Mouse (Mus musculus): ENCODE results near the gene Cdk20. TPM values are rescaled to one million over a fixed set of nuclear protein-coding genes. Genes with fewer than 3 reads are reported as not detected.
"Not testable (repeated sequence)": the region's sequence is repeated elsewhere in the genome, so short reads cannot be mapped to it uniquely, and the experiment has no call there.

The Cdk20 gene
- total and polyA plus RNA-seq, 2 experiments from 2014 or later, result 26.4 to 38.5 TPM

DNA sequence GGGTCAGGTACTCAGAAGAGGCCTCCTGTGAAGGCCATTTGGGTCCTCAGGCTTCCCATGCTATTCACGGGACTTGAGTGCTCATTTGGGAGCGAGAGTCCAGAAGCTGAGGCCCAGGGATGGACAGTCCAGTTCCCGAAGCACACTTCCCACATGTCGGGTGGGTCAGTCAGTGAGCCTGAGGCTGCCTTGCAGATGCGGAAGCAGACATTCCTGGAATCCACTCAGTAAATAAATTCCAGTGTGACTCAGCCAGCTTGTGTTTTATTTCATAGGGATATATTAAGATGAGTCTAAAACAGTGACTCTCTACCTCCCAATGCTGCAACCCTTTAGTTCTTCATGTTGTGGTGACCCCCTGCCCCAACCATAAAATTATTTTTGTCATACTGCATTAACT, 7.4 kb downstream of the Cdk20 start:
- H3K27me3 ChIP-seq (ENCODE audit: insufficient read depth, low read length), result no peaks in the 10 kb centered on the region
- H3K27ac ChIP-seq (ENCODE audit: low read depth, low read length), result no peak overlapping the region
- H3K9ac ChIP-seq, result no peak overlapping the region
- H3K4me3 ChIP-seq (ENCODE audit: low read depth, low read length), result no peak overlapping the region
- TF ChIP-seq CTCF (IDR thresholded peaks at IDR 0.05; ENCODE audit: low read depth), result no peak
- 81% methylated on average over 5 of the region's 5 CpGs for WGBS
- H3K4me1 ChIP-seq (ENCODE audit: insufficient read depth), result no peaks in the 10 kb centered on the region
- H3K4me2 ChIP-seq (ENCODE audit: low read depth), result no peak overlapping the region
- no peaks in the 10 kb centered on the region for H3K9me3 ChIP-seq (ENCODE audit: low read length)
- ATAC-seq (no peak), DNase-seq (no peak)
- H3K36me3 ChIP-seq (ENCODE audit: insufficient read depth), result peaks cover 17% of the 10 kb centered on the region

DNA sequence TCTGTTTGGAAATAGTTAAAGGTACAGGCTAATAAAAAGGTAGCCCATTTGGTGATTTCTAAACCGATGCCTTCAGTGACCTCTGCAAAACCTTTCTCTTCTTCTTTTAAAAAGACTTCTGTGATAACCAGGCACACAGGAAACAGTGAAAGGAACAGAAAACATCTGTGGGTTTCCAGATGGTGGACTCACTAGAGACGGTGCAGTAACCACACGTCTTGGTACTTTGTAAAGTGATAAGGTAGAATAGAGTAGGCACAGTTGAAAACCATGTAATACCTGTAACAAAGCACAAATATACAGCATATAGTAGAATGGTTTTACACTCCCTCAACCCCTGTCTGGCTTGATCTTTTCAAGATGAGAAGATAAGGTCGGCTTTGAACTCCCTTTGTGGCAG, 8.5 kb downstream of the Cdk20 start:
- no peak overlapping the region for H3K9ac ChIP-seq

GRCm38 (mm10) chr13:64443263-64443894, 11.3 kb downstream of the Cdk20 start:
- TF ChIP-seq CTCF (IDR thresholded peaks at IDR 0.05; ENCODE audit: low read depth), result peak; percentile 84
- Histone ChIP-seq H3K36me3 (ENCODE audit: insufficient read depth) (0 out of 2 replicates have a peak, but pooled peaks cover 3% of the 10 kb centered on the region), H3K4me3 (ENCODE audit: low read depth, low read length) (no peak overlapping the region), H3K27me3 (ENCODE audit: insufficient read depth, low read length) (no peaks in the 10 kb centered on the region), H3K9me3 (ENCODE audit: low read length) (no peaks in the 10 kb centered on the region), H3K4me2 (ENCODE audit: low read depth) (no peak overlapping the region), H3K4me1 (ENCODE audit: insufficient read depth) (no peaks in the 10 kb centered on the region), H3K27ac (ENCODE audit: low read depth, low read length) (no peak overlapping the region), H3K9ac (no peak overlapping the region)
- ATAC-seq (peak; percentile 93), DNase-seq (peak; percentile 90)
- WGBS, result 61% methylated on average over 4 of the region's 4 CpGs

More for the DNA sequence above, 8.5 kb downstream of the Cdk20 start:
- H3K36me3 ChIP-seq (ENCODE audit: insufficient read depth), result peaks cover 17% of the 10 kb centered on the region
- no peak for TF ChIP-seq CTCF (IDR thresholded peaks at IDR 0.05; ENCODE audit: low read depth)
- H3K4me1 ChIP-seq (ENCODE audit: insufficient read depth), result no peaks in the 10 kb centered on the region
- no peaks in the 10 kb centered on the region for H3K27me3 ChIP-seq (ENCODE audit: insufficient read depth, low read length)
- DNase-seq (no peak), ATAC-seq (no peak)
- WGBS, result 89% methylated on average over 4 of the region's 4 CpGs
- no peaks in the 10 kb centered on the region for H3K9me3 ChIP-seq (ENCODE audit: low read length)
- no peak overlapping the region for H3K4me2 ChIP-seq (ENCODE audit: low read depth)
- no peak overlapping the region for H3K27ac ChIP-seq (ENCODE audit: low read depth, low read length)
- H3K4me3 ChIP-seq (ENCODE audit: low read depth, low read length), result no peak overlapping the region

DNA sequence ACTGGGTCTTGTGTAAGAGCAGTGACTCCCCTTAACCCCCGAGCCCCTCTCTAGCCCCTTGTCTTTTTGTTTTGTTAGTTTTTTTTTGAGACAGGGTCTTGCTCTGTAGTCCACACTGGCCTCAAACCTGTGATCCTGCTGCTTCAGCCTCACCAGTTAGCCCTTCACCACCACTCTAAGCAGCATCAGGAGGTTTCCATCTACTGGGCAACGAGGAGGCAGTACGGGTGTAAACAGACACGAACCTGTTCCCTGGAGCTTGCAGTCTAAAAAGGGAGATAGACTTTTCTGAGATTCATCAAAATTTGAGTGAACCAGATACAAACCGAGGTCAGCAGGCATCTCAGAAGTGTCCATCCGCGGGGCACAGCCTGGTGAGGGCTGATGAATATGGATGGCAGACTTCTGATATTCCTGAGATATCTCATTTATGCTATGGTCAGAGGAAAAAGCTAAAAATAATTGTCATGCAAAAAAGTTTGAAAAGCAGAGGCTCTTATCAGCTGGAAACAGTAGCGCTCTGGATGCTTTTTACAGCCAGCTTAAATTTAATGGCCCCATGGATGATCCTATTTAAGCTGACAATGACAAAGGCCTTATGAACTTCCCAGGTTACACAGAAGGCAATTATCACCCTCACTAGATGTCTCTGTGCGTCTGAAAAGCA, 13.3 kb downstream of the Cdk20 start:
- no peak overlapping the region for H3K4me3 ChIP-seq (ENCODE audit: low read depth, low read length)
- no peak for DNase-seq
- H3K9ac ChIP-seq, result no peak overlapping the region
- no peak overlapping the region for H3K27ac ChIP-seq (ENCODE audit: low read depth, low read length)
- no peaks in the 10 kb centered on the region for H3K36me3 ChIP-seq (ENCODE audit: insufficient read depth)
- ATAC-seq, result no peak
- 69% methylated on average over 9 of the region's 9 CpGs for WGBS
- no peak overlapping the region for H3K4me2 ChIP-seq (ENCODE audit: low read depth)
- H3K27me3 ChIP-seq (ENCODE audit: insufficient read depth, low read length), result no peaks in the 10 kb centered on the region
- no peaks in the 10 kb centered on the region for H3K9me3 ChIP-seq (ENCODE audit: low read length)
- TF ChIP-seq CTCF (IDR thresholded peaks at IDR 0.05; ENCODE audit: low read depth), result no peak
- no peaks in the 10 kb centered on the region for H3K4me1 ChIP-seq (ENCODE audit: insufficient read depth)

DNA sequence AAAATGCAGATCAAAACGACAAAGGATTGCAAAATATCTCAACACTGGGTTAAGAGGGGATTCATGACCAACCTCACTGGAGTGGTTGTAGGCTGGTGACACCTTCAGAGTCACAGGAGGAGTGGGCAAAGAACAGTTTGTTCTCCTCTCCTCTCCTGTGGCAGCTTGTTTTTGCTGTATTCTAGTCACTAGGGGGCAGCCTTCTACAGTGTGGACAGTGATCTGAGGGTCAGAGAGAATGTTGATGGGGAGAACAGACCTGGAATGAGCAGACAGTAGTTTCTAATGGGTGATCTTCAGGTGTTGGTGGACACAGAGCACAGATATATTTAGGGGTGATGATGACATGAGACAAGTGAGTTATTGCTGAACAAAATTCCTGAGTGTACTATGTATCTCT, 15.8 kb downstream of the Cdk20 start:
- no peak overlapping the region for H3K9ac ChIP-seq
- no peaks in the 10 kb centered on the region for H3K27me3 ChIP-seq (ENCODE audit: insufficient read depth, low read length)
- H3K4me2 ChIP-seq (ENCODE audit: low read depth), result no peak overlapping the region
- WGBS, result 0% methylated on average over 1 of the region's 1 CpGs
- peak; percentile 73 for TF ChIP-seq CTCF (IDR thresholded peaks at IDR 0.05; ENCODE audit: low read depth)
- ATAC-seq (0 out of 2 replicates have a peak, but pooled peaks have one; percentile 27), DNase-seq (peak; percentile 54)
- no peaks in the 10 kb centered on the region for H3K4me1 ChIP-seq (ENCODE audit: insufficient read depth)
- H3K36me3 ChIP-seq (ENCODE audit: insufficient read depth), result no peaks in the 10 kb centered on the region
- no peaks in the 10 kb centered on the region for H3K9me3 ChIP-seq (ENCODE audit: low read length)
- no peak overlapping the region for H3K27ac ChIP-seq (ENCODE audit: low read depth, low read length)
- no peak overlapping the region for H3K4me3 ChIP-seq (ENCODE audit: low read depth, low read length)

DNA sequence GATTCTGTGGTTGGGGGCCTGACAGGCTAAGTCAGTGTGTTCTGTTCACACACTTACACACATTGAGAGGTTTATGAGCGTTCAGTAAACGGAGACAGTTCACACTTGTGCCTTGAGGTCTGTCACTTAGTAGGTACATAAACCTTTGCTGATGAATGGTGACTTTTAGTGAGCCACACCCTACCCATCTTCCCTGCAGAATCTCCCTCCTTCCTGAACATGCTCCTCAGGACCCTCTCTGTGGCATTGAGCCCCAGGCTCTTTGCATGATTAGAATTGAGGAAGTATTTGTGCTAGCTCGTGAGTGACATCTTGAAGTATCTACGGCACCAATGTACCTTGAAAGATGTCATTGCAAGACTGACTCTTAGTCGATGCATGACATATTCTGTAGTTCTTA, 16.6 kb downstream of the Cdk20 start:
- no peak for TF ChIP-seq CTCF (IDR thresholded peaks at IDR 0.05; ENCODE audit: low read depth)
- ATAC-seq, result no peak
- no peak for DNase-seq
- 92% methylated on average over 5 of the region's 5 CpGs for WGBS
- Histone ChIP-seq H3K4me3 (ENCODE audit: low read depth, low read length) (no peak overlapping the region), H3K4me2 (ENCODE audit: low read depth) (no peak overlapping the region), H3K27ac (ENCODE audit: low read depth, low read length) (no peak overlapping the region), H3K9ac (no peak overlapping the region), H3K9me3 (ENCODE audit: low read length) (no peaks in the 10 kb centered on the region), H3K36me3 (ENCODE audit: insufficient read depth) (no peaks in the 10 kb centered on the region), H3K4me1 (ENCODE audit: insufficient read depth) (no peaks in the 10 kb centered on the region), H3K27me3 (ENCODE audit: insufficient read depth, low read length) (no peaks in the 10 kb centered on the region)

DNA sequence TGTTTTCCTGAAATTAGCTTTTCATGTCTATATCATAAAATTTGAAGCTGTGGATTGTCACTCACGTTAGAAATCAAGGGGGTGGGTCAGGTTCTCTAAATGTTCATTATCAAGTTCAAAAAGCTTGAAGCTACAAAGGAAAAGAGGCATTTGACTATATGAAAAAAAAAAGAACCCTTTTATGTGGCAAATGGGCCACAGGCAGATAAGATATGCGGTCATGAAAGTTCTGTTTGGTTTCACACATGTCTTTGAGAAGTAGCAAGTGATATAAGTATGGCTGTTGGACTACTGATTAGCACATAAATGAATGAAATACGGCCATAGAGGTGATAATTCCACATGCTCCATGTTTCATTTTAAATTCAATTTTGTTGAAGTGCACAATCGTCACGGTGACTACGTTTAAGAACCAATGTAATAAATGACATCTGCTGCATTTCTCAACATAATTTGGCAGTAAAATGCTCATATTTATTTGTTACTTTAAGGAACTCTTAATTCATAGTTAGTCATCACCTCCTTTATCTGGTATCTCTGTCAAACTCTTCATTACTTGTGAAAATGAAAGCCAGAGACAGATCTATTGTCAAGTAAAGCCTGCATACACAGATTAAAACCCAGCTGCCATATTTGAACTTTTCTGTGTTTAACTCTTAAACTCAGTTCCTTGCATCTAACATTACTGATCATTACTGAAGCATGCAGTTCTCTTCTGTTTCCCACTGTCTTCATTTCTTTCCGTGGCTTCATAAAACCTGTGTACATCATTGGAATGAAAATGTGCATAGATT, 18.1 kb downstream of the Cdk20 start:
- Histone ChIP-seq H3K4me3 (ENCODE audit: low read depth, low read length) (no peak overlapping the region), H3K27ac (ENCODE audit: low read depth, low read length) (no peak overlapping the region), H3K36me3 (ENCODE audit: insufficient read depth) (no peaks in the 10 kb centered on the region), H3K27me3 (ENCODE audit: insufficient read depth, low read length) (no peaks in the 10 kb centered on the region), H3K4me1 (ENCODE audit: insufficient read depth) (no peaks in the 10 kb centered on the region), H3K4me2 (ENCODE audit: low read depth) (no peak overlapping the region), H3K9me3 (ENCODE audit: low read length) (no peaks in the 10 kb centered on the region), H3K9ac (no peak overlapping the region)
- TF ChIP-seq CTCF (IDR thresholded peaks at IDR 0.05; ENCODE audit: low read depth), result no peak
- ATAC-seq (no peak), DNase-seq (no peak)
- 70% methylated on average over 7 of the region's 7 CpGs for WGBS

- H3K4me3 ChIP-seq (ENCODE audit: low read depth, low read length); H3K36me3 ChIP-seq (ENCODE audit: insufficient read depth); H3K9ac ChIP-seq; H3K4me2 ChIP-seq (ENCODE audit: low read depth); H3K4me1 ChIP-seq (ENCODE audit: insufficient read depth); H3K27ac ChIP-seq (ENCODE audit: low read depth, low read length); DNase-seq; H3K27me3 ChIP-seq (ENCODE audit: insufficient read depth, low read length); H3K9me3 ChIP-seq (ENCODE audit: low read length); ATAC-seq: not testable (repeated sequence)
- WGBS, result 94% methylated on average over 19 of the region's 19 CpGs
Measured at GRCm38 (mm10) chr13:64457225-64457978, 25.3 kb downstream of the Cdk20 start.

Measured in forebrain, postnatal 0 days (tissue).